Comparison of ENCODE assay signal across 8 mouse cellular contexts in genomic region chr8:84665385-84665893, GRCm38 (mm10). TPM values are rescaled to one million over a fixed set of nuclear protein-coding genes. Genes with fewer than 3 reads are reported as not detected.
DNase-seq lines count a peak whose midpoint lies in the region; ATAC-seq lines count a peak whose summit lies in the region.

No protein-coding gene starts in this region.

- H3K9ac ChIP-seq in kidney, embryonic 16.5 days (replicated peaks; ENCODE audit: low read length): peak overlapping the region; percentile 82
- H3K9ac ChIP-seq in hindbrain, embryonic 14.5 days: peak overlapping the region; percentile 66
- peak overlapping the region; percentile 82 for H3K9ac ChIP-seq in midbrain, embryonic 16.5 days (ENCODE audit: low read depth, low read length)

- H3K4me3 ChIP-seq in kidney, embryonic 16.5 days (ENCODE audit: low read length): peak overlapping the region; percentile 80
- peak overlapping the region; percentile 52 for H3K4me3 ChIP-seq in hindbrain, embryonic 14.5 days (replicated peaks; ENCODE audit: low read length)
- H3K4me3 ChIP-seq in midbrain, embryonic 16.5 days (ENCODE audit: low read depth, low read length): peak overlapping the region; percentile 63

- no peaks in the 10 kb centered on the region for H3K9me3 ChIP-seq in kidney, embryonic 16.5 days (ENCODE audit: low read length)
- no peaks in the 10 kb centered on the region for H3K9me3 ChIP-seq in hindbrain, embryonic 14.5 days (ENCODE audit: control insufficient read depth, low read length)
- no peaks in the 10 kb centered on the region for H3K9me3 ChIP-seq in midbrain, embryonic 16.5 days (replicated peaks; ENCODE audit: control insufficient read depth, low read length, poor library complexity, severe bottlenecking)

- peak overlapping the region; percentile 72 for H3K4me2 ChIP-seq in kidney, embryonic 16.5 days (replicated peaks; ENCODE audit: low read depth, low read length)
- peak overlapping the region; percentile 79 for H3K4me2 ChIP-seq in hindbrain, embryonic 14.5 days (replicated peaks)
- peak overlapping the region; percentile 87 for H3K4me2 ChIP-seq in midbrain, embryonic 16.5 days (ENCODE audit: low read length)

- no peak for ATAC-seq in kidney, embryonic 16.5 days (ENCODE audit: low FRiP score, low TSS enrichment)
- peak; percentile 1; the same call in 1 of the 2 replicates for ATAC-seq in hindbrain, embryonic 14.5 days (ENCODE audit: low FRiP score)
- ATAC-seq in midbrain, embryonic 16.5 days: peak; percentile 21; the same call in 1 of the 2 replicates

- H3K4me1 ChIP-seq in kidney, embryonic 16.5 days (ENCODE audit: insufficient read depth, low read length): peaks cover 16% of the 10 kb centered on the region
- peaks cover 35% of the 10 kb centered on the region for H3K4me1 ChIP-seq in hindbrain, embryonic 14.5 days (replicated peaks; ENCODE audit: control insufficient read depth, insufficient read depth, low read length)
- peaks cover 35% of the 10 kb centered on the region for H3K4me1 ChIP-seq in midbrain, embryonic 16.5 days (ENCODE audit: control insufficient read depth, insufficient read depth, low read length)

- WGBS in kidney, embryonic 16.5 days: 2% methylated on average over 14 of the region's 14 CpGs
- WGBS in hindbrain, embryonic 14.5 days: 2% methylated on average over 14 of the region's 14 CpGs
- 2% methylated on average over 14 of the region's 14 CpGs for WGBS in midbrain, embryonic 16.5 days

- H3K36me3 ChIP-seq in kidney, embryonic 16.5 days (ENCODE audit: insufficient read depth, low read length): 0 out of 2 replicates have a peak, but pooled peaks cover 5% of the 10 kb centered on the region
- peaks cover 20% of the 10 kb centered on the region for H3K36me3 ChIP-seq in hindbrain, embryonic 14.5 days (replicated peaks; ENCODE audit: control insufficient read depth, insufficient read depth)
- H3K36me3 ChIP-seq in midbrain, embryonic 16.5 days (ENCODE audit: control insufficient read depth, insufficient read depth, low read length): peaks cover 5% of the 10 kb centered on the region

- H3K27ac ChIP-seq in kidney, embryonic 16.5 days (ENCODE audit: low read length): peak overlapping the region; percentile 97
- H3K27ac ChIP-seq in hindbrain, embryonic 14.5 days: peak overlapping the region; percentile 83
- peak overlapping the region; percentile 89 for H3K27ac ChIP-seq in midbrain, embryonic 16.5 days (ENCODE audit: low read length)

- DNase-seq in kidney, postnatal 25 days: no peak
- peak; percentile 42 for DNase-seq in brain, adult 2 months (ENCODE audit: low read depth, low spot score)
- DNase-seq in hindbrain, embryonic 14.5 days (ENCODE audit: low spot score): no peak
- no peak for DNase-seq in frontal cortex, postnatal 14 days (ENCODE audit: low spot score in 2 of 2)
- no peak for DNase-seq in adrenal gland, adult 18-20 months (ENCODE audit: low spot score in 2 of 2)
- no peak for DNase-seq in T-cell, adult 2 months (ENCODE audit: low spot score)

- H3K27me3 ChIP-seq in kidney, embryonic 16.5 days (ENCODE audit: insufficient read depth, low read length): no peaks in the 10 kb centered on the region
- no peaks in the 10 kb centered on the region for H3K27me3 ChIP-seq in hindbrain, embryonic 14.5 days (ENCODE audit: control insufficient read depth, insufficient read depth, low read length)
- H3K27me3 ChIP-seq in midbrain, embryonic 16.5 days (ENCODE audit: control insufficient read depth, insufficient read depth, low read depth, low read length): peaks cover 2% of the 10 kb centered on the region; the same call in 1 of the 2 replicates

RNA-seq across cellular contexts. Expression of gene Ier2, which starts 2.8 kb away (rescaled TPM):
- 73.5 and 78.0 TPM in 2 replicates for polyA plus RNA-seq in kidney, embryonic 16.5 days (2015; fragmentation: Nextera tagmentation; extraction: Ambion mirVana)
- 17.4 and 20.1 TPM in 2 replicates for polyA plus RNA-seq in hindbrain, embryonic 14.5 days (2014; fragmentation: Nextera tagmentation; extraction: Ambion mirVana)
- 13.0 and 16.3 TPM in 2 replicates for polyA plus RNA-seq in midbrain, embryonic 16.5 days (2015; fragmentation: Nextera tagmentation; extraction: Ambion mirVana)
- 10 to 100 TPM; 20.7 to 24.6 TPM for total RNA-seq in adrenal gland, adult 18-20 months (2021)

RNA-seq across cellular contexts. Expression of gene Trmt1, which starts 20.7 kb away (rescaled TPM):
- 81.5 and 82.9 TPM in 2 replicates for polyA plus RNA-seq in kidney, embryonic 16.5 days (2015; fragmentation: Nextera tagmentation; extraction: Ambion mirVana)
- polyA plus RNA-seq in hindbrain, embryonic 14.5 days (2014; fragmentation: Nextera tagmentation; extraction: Ambion mirVana): 55.2 and 62.1 TPM in 2 replicates
- 59.0 and 68.1 TPM in 2 replicates for polyA plus RNA-seq in midbrain, embryonic 16.5 days (2015; fragmentation: Nextera tagmentation; extraction: Ambion mirVana)
- total RNA-seq in adrenal gland, adult 18-20 months (2021): 10 to 100 TPM; 66.3 to 79.0 TPM

RNA-seq across cellular contexts. Expression of gene Nacc1, which starts 22.2 kb away (rescaled TPM):
- 22.5 and 26.7 TPM in 2 replicates for polyA plus RNA-seq in kidney, embryonic 16.5 days (2015; fragmentation: Nextera tagmentation; extraction: Ambion mirVana)
- 17.8 and 18.1 TPM in 2 replicates for polyA plus RNA-seq in hindbrain, embryonic 14.5 days (2014; fragmentation: Nextera tagmentation; extraction: Ambion mirVana)
- 13.0 and 14.2 TPM in 2 replicates for polyA plus RNA-seq in midbrain, embryonic 16.5 days (2015; fragmentation: Nextera tagmentation; extraction: Ambion mirVana)
- total RNA-seq in adrenal gland, adult 18-20 months (2021): 10 to 100 TPM; 71.3 to 77.8 TPM

RNA-seq across cellular contexts. Expression of gene Lyl1, which starts 35.8 kb away (rescaled TPM):
- 7.9 and 8.1 TPM in 2 replicates for polyA plus RNA-seq in kidney, embryonic 16.5 days (2015; fragmentation: Nextera tagmentation; extraction: Ambion mirVana)
- 3.8 and 5.1 TPM in 2 replicates for polyA plus RNA-seq in hindbrain, embryonic 14.5 days (2014; fragmentation: Nextera tagmentation; extraction: Ambion mirVana)
- polyA plus RNA-seq in midbrain, embryonic 16.5 days (2015; fragmentation: Nextera tagmentation; extraction: Ambion mirVana): 2.2 and 3.1 TPM in 2 replicates
- 1 to 10 TPM; 2.7 to 2.8 TPM for total RNA-seq in adrenal gland, adult 18-20 months (2021)

RNA-seq across cellular contexts. Expression of gene G430095P16Rik, which starts 57.4 kb away (rescaled TPM):
- 2.3 and 2.8 TPM in 2 replicates for polyA plus RNA-seq in kidney, embryonic 16.5 days (2015; fragmentation: Nextera tagmentation; extraction: Ambion mirVana)
- polyA plus RNA-seq in hindbrain, embryonic 14.5 days (2014; fragmentation: Nextera tagmentation; extraction: Ambion mirVana): 0.55 and 0.71 TPM in 2 replicates
- polyA plus RNA-seq in midbrain, embryonic 16.5 days (2015; fragmentation: Nextera tagmentation; extraction: Ambion mirVana): 0.80 and 1.1 TPM in 2 replicates
- under 1 TPM; 0.45 to 0.76 TPM for total RNA-seq in adrenal gland, adult 18-20 months (2021)
